Mouse (Mus musculus) hindbrain, postnatal 0 days (tissue): ENCODE measurements around the gene Tenm2. TPM values are rescaled to one million over a fixed set of nuclear protein-coding genes. Genes with fewer than 3 reads are reported as not detected.

Experiments used
- ATAC-seq: fragments of 200-750 bp; cut with Nextera tagmentation; 2 replicates; pipeline ENCODE4 v1.8.0; 2017; ENCODE audit warnings: mild to moderate bottlenecking, moderate TSS enrichment, moderate library complexity
- DNase-seq: peaks from one replicate; pipeline ENCODE4 v3.0.0-alpha.2; 2015; ENCODE audit warnings: low spot score
- H3K27ac ChIP-seq: fragments of 300-500 bp; sonication (generic); 2 replicates; pipeline ENCODE4 v1.5.1; 2014; ENCODE audit warnings: mild to moderate bottlenecking
- H3K27me3 ChIP-seq: fragments of 300-500 bp; sonication (generic); 2 replicates; pipeline ENCODE4 v1.6.1; 2014; ENCODE audit warnings: low read length, mixed read lengths; ENCODE audit not compliant: insufficient read depth
- H3K36me3 ChIP-seq: fragments of 300-500 bp; sonication (generic); 2 replicates; pipeline ENCODE4 v1.6.1; 2014; ENCODE audit warnings: low read length, mixed read lengths; ENCODE audit not compliant: insufficient read depth
- H3K4me1 ChIP-seq: fragments of 300-500 bp; sonication (generic); 2 replicates; pipeline ENCODE4 v1.6.1; 2014; ENCODE audit warnings: antibody characterized with exemption, low read length, mixed read lengths; ENCODE audit not compliant: insufficient read depth
- H3K4me2 ChIP-seq: fragments of 300-500 bp; sonication (generic); 2 replicates; pipeline ENCODE4 v1.6.1; 2014; ENCODE audit warnings: low read depth, mild to moderate bottlenecking, low read length, moderate library complexity, mixed read lengths
- H3K4me3 ChIP-seq: fragments of 300-500 bp; sonication (generic); 2 replicates; pipeline ENCODE4 v1.5.1; 2014; ENCODE audit warnings: low read length
- H3K9ac ChIP-seq: fragments of 300-500 bp; sonication (generic); replicated peaks from 2 replicates; pipeline ENCODE4 v1.6.1; 2014; ENCODE audit warnings: mild to moderate bottlenecking, low read length, moderate library complexity, mixed read lengths
- H3K9me3 ChIP-seq: fragments of 300-500 bp; sonication (generic); 2 replicates; pipeline ENCODE4 v1.6.1; 2016; ENCODE audit warnings: low read length, mixed read lengths
- CTCF ChIP-seq: IDR thresholded peaks from 2 replicates; pipeline ENCODE4 v1.5.1; 2016; ENCODE audit warnings: antibody characterized with exemption, control low read depth, low read depth
- WGBS: fragments of 180-500 bp; shearing (Covaris S2); extraction: QIAGEN DNeasy Blood & Tissue Kit; methylation state at CpG from one replicate; pipeline ENCODE4 v1.1.7; 2014; 5-methylcytosine and 5-hydroxymethylcytosine counted together
- polyA plus RNA-seq: library from polyadenylated mRNA; unstranded; fragments of >200 nt; fragmentation: Nextera tagmentation; extraction: Ambion mirVana; gene quantifications from 2 replicates; pipeline ENCODE4 v1.2.1, GENCODE M21; 2015
- total RNA-seq: library from RNA; depleted of rRNA; stranded (reverse); fragments of >200 nt; gene quantifications from 2 replicates; pipeline ENCODE4 v1.2.3, GENCODE M21; 2014

Tenm2 gene
- total and polyA plus RNA-seq, 2 experiments from 2014 or later = 30.1 to 78.0 TPM

DNA sequence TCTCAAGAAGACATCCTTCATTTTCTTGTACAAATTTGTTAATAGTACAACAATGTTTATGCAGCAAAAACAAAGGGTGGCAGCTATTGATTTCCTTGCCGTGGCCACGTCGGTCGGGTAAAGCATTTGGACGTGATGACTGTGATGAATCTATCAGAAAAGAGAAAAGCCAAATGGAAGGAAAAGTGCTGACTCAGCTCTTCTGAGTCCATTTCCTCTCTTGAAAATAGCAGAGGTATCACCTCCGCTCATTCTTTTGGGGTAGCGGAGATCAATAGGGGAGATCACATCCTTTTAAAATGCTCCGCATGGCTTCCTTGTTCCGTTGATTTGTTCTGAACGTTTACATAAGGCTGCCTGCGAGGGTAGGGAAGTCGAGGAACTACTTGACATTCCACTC lies 1090.7 kb downstream of the Tenm2 start:
- no peaks in the 10 kb centered on the region for H3K9me3 ChIP-seq
- H3K4me2 ChIP-seq = no peak overlapping the region
- no peaks in the 10 kb centered on the region for H3K27me3 ChIP-seq
- H3K4me3 ChIP-seq = no peak overlapping the region
- 72% methylated on average over 12 of the region's 12 CpGs for WGBS
- no peak for TF ChIP-seq CTCF
- peaks cover 5% of the 10 kb centered on the region; the same call in 1 of the 2 replicates for H3K4me1 ChIP-seq
- DNase-seq (no peak), ATAC-seq (no peak)
- no peak overlapping the region for H3K27ac ChIP-seq
- no peaks in the 10 kb centered on the region for H3K36me3 ChIP-seq
- H3K9ac ChIP-seq = no peak overlapping the region

DNA sequence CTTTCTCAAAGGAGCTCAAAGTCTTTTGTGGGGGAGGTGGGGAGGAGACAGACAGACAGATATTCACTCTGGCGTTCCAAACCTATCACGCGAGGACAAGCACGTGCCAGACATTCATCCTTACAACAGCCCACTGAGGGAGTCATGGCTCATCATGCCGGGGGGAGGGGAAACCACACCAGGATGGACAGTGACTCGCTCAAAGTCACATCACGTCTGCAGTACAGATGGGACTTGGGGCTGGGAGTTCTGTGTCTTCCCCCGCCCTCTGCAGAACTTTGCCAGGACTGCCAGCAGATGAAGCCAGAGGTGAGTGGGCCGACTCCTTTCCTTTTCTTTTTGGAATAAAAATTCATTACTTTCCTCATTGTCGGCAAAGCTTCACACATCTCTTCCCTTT lies 1095.4 kb downstream of the Tenm2 start:
- 55% methylated on average over 10 of the region's 10 CpGs for WGBS
- no peak for TF ChIP-seq CTCF
- ATAC-seq (no peak), DNase-seq (no peak)
- Histone ChIP-seq H3K27ac (no peak overlapping the region), H3K4me3 (no peak overlapping the region), H3K9ac (no peak overlapping the region), H3K27me3 (no peaks in the 10 kb centered on the region), H3K4me1 (peaks cover 12% of the 10 kb centered on the region), H3K36me3 (no peaks in the 10 kb centered on the region), H3K9me3 (no peaks in the 10 kb centered on the region), H3K4me2 (no peak overlapping the region)

DNA sequence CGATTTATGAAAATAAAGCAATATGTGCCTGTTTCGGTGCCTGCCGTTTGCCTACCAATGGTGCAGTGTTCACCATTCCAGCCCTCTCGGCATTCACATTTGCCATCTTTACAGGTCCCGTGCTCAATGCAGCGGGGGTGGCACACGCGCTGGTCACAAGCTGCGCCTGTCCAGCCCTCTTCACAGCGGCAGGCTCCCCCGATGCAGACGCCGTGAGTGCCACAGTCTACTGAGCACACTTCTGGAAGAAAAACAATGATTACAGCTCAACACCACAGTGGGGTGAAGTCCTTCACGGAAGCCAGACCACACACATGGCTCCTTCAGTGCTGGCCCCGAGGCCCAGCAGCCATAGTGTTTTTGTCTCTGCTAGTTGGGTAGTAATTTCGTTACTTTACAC lies 1096.2 kb downstream of the Tenm2 start:
- Histone ChIP-seq H3K9ac (no peak overlapping the region), H3K9me3 (no peaks in the 10 kb centered on the region), H3K4me3 (no peak overlapping the region), H3K4me2 (no peak overlapping the region), H3K4me1 (peaks cover 12% of the 10 kb centered on the region), H3K27me3 (no peaks in the 10 kb centered on the region), H3K27ac (no peak overlapping the region), H3K36me3 (no peaks in the 10 kb centered on the region)
- 38% methylated on average over 16 of the region's 16 CpGs for WGBS
- DNase-seq (no peak), ATAC-seq (0 out of 2 replicates have a peak, but pooled peaks have one; percentile 44)
- TF ChIP-seq CTCF = no peak

DNA sequence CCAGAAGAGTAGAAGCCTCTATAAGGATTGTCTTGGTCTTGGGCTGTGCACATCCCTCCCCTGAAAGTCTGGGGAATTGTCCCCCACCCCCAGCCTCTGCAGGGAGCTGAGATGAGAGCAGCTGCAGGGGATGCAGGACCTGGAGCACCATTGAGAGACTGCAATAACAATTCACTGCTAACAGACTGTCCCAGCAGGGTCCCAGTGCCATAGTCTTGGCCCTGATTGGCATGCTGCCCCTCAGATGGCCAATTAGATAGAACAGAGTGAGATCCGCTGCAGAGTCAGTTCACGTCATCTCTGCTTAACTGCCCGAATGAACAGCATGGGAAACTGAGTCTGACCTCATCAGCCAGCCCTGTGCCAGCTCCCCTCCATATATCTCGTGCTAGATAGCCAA lies 1097.9 kb downstream of the Tenm2 start:
- whole genome bisulfite sequencing = 42% methylated on average over 4 of the region's 4 CpGs
- H3K4me1 ChIP-seq = peaks cover 12% of the 10 kb centered on the region
- peak overlapping the region; percentile 32 for H3K27ac ChIP-seq
- H3K4me2 ChIP-seq = no peak overlapping the region
- H3K9ac ChIP-seq = no peak overlapping the region
- no peaks in the 10 kb centered on the region for H3K36me3 ChIP-seq
- H3K27me3 ChIP-seq = no peaks in the 10 kb centered on the region
- ATAC-seq (peak; percentile 84), DNase-seq (peak; percentile 77)
- no peaks in the 10 kb centered on the region for H3K9me3 ChIP-seq
- H3K4me3 ChIP-seq = no peak overlapping the region
- no peak for TF ChIP-seq CTCF

DNA sequence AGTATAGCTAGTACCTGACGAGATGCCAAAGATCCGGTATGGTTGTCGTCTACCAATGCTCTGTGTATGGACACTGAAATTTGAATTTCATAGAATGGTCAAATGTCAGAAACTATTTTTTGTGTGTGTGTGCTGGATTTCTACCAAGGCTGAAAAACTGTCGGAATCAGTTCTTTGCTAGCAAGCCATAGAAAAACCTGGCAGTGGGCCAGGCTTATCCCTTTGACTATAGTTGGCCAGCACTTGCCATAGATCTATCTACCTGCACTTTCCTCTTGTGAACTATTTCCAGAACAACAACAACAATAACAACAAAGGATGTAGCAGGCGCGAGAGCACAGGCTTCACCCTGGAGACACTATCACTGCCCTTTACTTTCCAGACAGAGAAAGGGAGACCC lies 1098.5 kb downstream of the Tenm2 start:
- Histone ChIP-seq H3K36me3 (no peaks in the 10 kb centered on the region), H3K9me3 (no peaks in the 10 kb centered on the region), H3K4me3 (no peak overlapping the region), H3K9ac (no peak overlapping the region), H3K27ac (peak overlapping the region; percentile 32; the same call in 1 of the 2 replicates), H3K4me2 (no peak overlapping the region), H3K4me1 (peaks cover 12% of the 10 kb centered on the region), H3K27me3 (no peaks in the 10 kb centered on the region)
- WGBS = 55% methylated on average over 6 of the region's 6 CpGs
- DNase-seq (peak; percentile 59), ATAC-seq (no peak)
- no peak for TF ChIP-seq CTCF

DNA sequence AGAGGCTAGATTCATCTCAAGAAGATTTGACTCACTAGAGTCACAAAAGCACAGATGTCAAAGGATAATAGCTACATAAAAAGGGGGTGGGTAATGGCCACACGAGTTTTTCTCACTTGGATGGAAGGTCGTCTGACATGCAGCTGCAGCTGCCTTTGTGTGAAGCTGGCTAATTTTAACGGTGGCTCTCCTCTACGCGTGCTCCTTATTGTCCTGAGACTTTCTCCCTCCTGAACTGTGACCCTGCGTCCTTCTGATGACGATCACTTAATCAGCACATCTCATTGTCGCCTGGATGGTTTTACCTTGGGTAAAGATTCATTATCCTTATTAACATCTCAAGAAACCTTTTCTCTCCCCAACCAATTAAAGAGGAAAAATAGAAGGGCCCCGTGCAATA lies 1101.1 kb downstream of the Tenm2 start:
- 32% methylated on average over 9 of the region's 9 CpGs for WGBS
- ATAC-seq (no peak), DNase-seq (no peak)

DNA sequence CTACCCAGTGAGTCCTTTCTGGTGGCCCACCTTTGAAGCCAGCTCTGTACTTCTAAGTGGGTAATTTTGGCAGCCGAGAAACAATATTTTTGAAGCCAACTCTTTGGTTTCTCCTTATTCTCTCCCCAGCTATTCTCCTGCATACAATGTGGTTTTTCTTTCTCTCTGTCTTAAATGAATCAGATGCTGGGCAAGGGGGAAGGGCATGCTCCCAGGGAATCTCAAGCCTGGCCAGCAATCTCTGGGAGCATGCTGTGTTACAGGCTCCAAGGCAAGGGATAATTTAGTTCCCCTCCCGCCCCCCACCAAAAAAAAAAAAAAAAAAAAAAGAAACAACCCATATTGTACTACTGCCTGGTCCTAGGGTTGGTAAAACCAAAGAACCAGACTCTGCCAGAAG lies 1112.5 kb downstream of the Tenm2 start:
- H3K9me3 ChIP-seq = no peaks in the 10 kb centered on the region
- no peak overlapping the region for H3K4me3 ChIP-seq
- no peak overlapping the region for H3K9ac ChIP-seq
- no peaks in the 10 kb centered on the region for H3K36me3 ChIP-seq
- 35% methylated on average over 2 of the region's 2 CpGs for WGBS
- peaks cover 18% of the 10 kb centered on the region for H3K4me1 ChIP-seq
- no peaks in the 10 kb centered on the region for H3K27me3 ChIP-seq
- TF ChIP-seq CTCF = no peak
- H3K27ac ChIP-seq = no peak overlapping the region
- DNase-seq (no peak), ATAC-seq (no peak)
- H3K4me2 ChIP-seq = no peak overlapping the region

More for the DNA sequence above, 1101.1 kb downstream of the Tenm2 start:
- Histone ChIP-seq H3K9ac (no peak overlapping the region), H3K4me3 (no peak overlapping the region), H3K27ac (no peak overlapping the region), H3K36me3 (no peaks in the 10 kb centered on the region), H3K4me1 (peaks cover 6% of the 10 kb centered on the region), H3K9me3 (no peaks in the 10 kb centered on the region), H3K27me3 (no peaks in the 10 kb centered on the region), H3K4me2 (no peak overlapping the region)
- no peak for TF ChIP-seq CTCF
